Mouse (Mus musculus) limb, embryonic 13.5 days (tissue): ENCODE data around the gene Prrc2a. TPM values are rescaled to one million over a fixed set of nuclear protein-coding genes. Genes with fewer than 3 reads are reported as not detected.
"Not testable (repeated sequence)": the region's sequence is repeated elsewhere in the genome, so short reads cannot be mapped to it uniquely, and the experiment has no call there.

Source experiments
- ATAC-seq: fragments of 200-750 bp; cut with Nextera tagmentation; 2 replicates; pipeline ENCODE4 v1.8.0; 2017; ENCODE audit warnings: low read depth, moderate number of reproducible peaks, moderate TSS enrichment; ENCODE audit not compliant: low FRiP score
- H3K27ac ChIP-seq: fragments of 300-500 bp; sonication (generic); 2 replicates; pipeline ENCODE4 v1.5.1; 2015; ENCODE audit warnings: inconsistent platforms, mild to moderate bottlenecking, moderate library complexity
- H3K27me3 ChIP-seq: fragments of 300-500 bp; sonication (generic); 2 replicates; pipeline ENCODE4 v1.6.1; 2015; ENCODE audit warnings: mild to moderate bottlenecking, inconsistent platforms
- H3K36me3 ChIP-seq: fragments of 300-500 bp; sonication (generic); 2 replicates; pipeline ENCODE4 v1.6.1; 2015; ENCODE audit warnings: inconsistent platforms, mild to moderate bottlenecking, moderate library complexity
- H3K4me1 ChIP-seq: fragments of 300-500 bp; sonication (generic); 2 replicates; pipeline ENCODE4 v1.6.1; 2015; ENCODE audit warnings: inconsistent platforms
- H3K4me2 ChIP-seq: fragments of 300-500 bp; sonication (generic); replicated peaks from 2 replicates; pipeline ENCODE4 v1.6.1; 2015; ENCODE audit warnings: inconsistent platforms, mild to moderate bottlenecking, moderate library complexity
- H3K4me3 ChIP-seq: fragments of 300-500 bp; sonication (generic); 2 replicates; pipeline ENCODE4 v1.5.1; 2015; ENCODE audit warnings: moderate library complexity, mild to moderate bottlenecking, inconsistent platforms
- H3K9ac ChIP-seq: fragments of 300-500 bp; sonication (generic); 2 replicates; pipeline ENCODE4 v1.6.1; 2015; ENCODE audit warnings: mild to moderate bottlenecking, inconsistent platforms
- H3K9me3 ChIP-seq: fragments of 300-500 bp; sonication (generic); 2 replicates; pipeline ENCODE4 v1.6.1; 2016; ENCODE audit warnings: inconsistent platforms
- WGBS: fragments of 180-500 bp; shearing (Covaris S2); methylation state at CpG from one replicate; pipeline ENCODE4 v1.1.7; 2015; 5-methylcytosine and 5-hydroxymethylcytosine counted together
- polyA plus RNA-seq: library from polyadenylated mRNA; unstranded; fragments of >200 nt; fragmentation: Nextera tagmentation; extraction: Ambion mirVana; gene quantifications from 2 replicates; pipeline ENCODE4 v1.2.1, GENCODE M21; 2015

The Prrc2a gene
- polyA plus RNA-seq, 1 experiment from 2014 or later, result 227 TPM

DNA sequence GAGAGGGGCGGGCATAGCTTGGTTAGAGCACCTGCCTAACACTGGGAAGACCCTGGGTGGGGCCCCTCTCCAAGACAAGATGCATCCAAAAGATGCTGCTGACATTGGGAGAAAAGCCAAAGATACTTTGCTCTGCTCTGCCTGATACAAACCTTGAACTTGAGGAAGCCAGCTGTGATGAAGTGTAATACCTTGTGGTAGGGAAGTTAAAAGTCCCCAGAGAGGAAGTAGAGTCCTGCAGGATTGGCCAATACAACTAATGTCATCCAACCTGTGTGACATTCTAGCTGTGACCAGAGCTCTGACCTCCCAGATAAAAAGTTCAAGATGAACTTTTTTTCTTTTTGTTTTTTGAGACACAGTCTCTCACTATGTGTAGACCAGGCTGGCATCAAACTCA, 39.6 kb downstream of the Prrc2a start:
- Histone ChIP-seq H3K4me3 (no peak overlapping the region), H3K36me3 (peaks cover 34% of the 10 kb centered on the region), H3K4me1 (peaks cover 40% of the 10 kb centered on the region), H3K27me3 (no peaks in the 10 kb centered on the region), H3K9ac (peak overlapping the region; percentile 88), H3K27ac (no peak overlapping the region; the same call in 1 of the 2 replicates), H3K9me3 (no peaks in the 10 kb centered on the region), H3K4me2 (peak overlapping the region; percentile 81)
- no peak for ATAC-seq
- 88% methylated on average over 1 of the region's 1 CpGs for WGBS

DNA sequence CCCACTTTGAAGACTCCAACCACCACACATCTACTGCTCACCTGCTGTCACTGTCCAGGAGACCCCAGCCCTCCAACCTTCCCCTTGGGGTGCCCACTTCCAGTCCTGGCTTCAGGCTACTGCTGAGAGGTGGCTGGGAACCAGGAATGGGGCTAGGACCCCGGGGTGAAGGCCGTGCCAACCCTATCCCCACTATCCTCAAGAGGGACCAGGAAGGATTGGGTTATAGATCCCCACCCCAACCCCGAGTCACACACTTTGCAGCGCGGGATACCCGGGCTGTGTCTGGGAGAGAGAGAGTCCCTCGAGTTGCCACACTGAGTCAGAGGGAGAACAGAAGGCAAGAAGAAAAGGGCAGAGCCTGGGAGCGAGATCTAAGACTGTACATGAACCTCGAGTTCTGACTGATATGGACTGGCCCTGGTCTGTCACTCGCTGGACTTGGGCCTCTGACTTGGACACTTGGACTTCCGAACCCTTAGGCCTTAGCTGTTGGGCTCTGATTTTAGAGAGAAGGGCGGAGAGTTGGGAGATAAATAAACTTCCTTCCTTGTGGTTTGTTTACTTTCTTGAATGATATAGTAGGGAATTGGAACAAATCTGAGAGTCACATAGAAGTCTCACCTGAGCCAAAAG, 40.3 kb downstream of the Prrc2a start:
- peaks cover 46% of the 10 kb centered on the region for H3K4me1 ChIP-seq
- WGBS, result 94% methylated on average over 12 of the region's 12 CpGs

GRCm38 (mm10) chr17:35123287-35123686, 41.4 kb downstream of the Prrc2a start:
- not testable (repeated sequence) for H3K9me3 ChIP-seq, H3K4me2 ChIP-seq, ATAC-seq, H3K27me3 ChIP-seq, H3K9ac ChIP-seq, H3K27ac ChIP-seq, H3K4me3 ChIP-seq
- 90% methylated on average over 9 of the region's 9 CpGs for WGBS
- Histone ChIP-seq H3K36me3 (peaks cover 31% of the 10 kb centered on the region), H3K4me1 (peaks cover 43% of the 10 kb centered on the region)

More for the DNA sequence above, 40.3 kb downstream of the Prrc2a start:
- H3K36me3 ChIP-seq, result peaks cover 27% of the 10 kb centered on the region
- not testable (repeated sequence) for H3K9ac ChIP-seq, ATAC-seq, H3K4me3 ChIP-seq, H3K9me3 ChIP-seq, H3K4me2 ChIP-seq, H3K27me3 ChIP-seq, H3K27ac ChIP-seq

DNA sequence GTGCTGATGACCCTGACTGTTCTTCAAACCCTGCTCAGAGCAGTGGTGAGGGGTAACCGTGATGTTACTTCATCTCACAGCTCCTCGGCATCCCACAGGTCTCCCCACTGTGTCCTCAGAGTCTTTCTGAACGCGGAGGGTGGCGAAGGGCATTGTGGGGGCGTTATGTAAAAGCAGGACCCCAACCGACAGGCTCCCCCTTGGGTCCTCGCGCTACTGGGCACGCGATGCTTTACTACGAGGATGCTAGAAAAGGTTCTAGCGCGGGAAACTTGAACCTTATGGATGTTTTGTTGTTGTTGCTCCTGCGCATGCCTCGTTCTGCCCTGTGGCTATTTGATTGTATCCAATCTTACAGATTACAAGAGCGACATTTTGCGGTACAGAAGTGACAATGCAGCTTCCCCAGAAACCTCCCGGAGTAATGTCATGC, 42.8 kb downstream of the Prrc2a start, which contains the start of gene Csnk2b:
Gene Csnk2b (minus strand): TSS at position 183 of the 433 bp plus-strand sequence.
- Histone ChIP-seq H3K4me1 (peaks cover 32% of the 10 kb centered on the region), H3K27ac (peak within 1 kb of the TSS; percentile 94), H3K4me3 (peak within 1 kb of the TSS; percentile 93), H3K9me3 (no peaks in the 10 kb centered on the region), H3K9ac (peak within 1 kb of the TSS; percentile 98), H3K4me2 (peak within 1 kb of the TSS; percentile 92), H3K27me3 (no peaks in the 10 kb centered on the region), H3K36me3 (peaks cover 37% of the 10 kb centered on the region)
- WGBS, result 0% methylated on average over 19 of the region's 19 CpGs
- ATAC-seq, result no peak

- H3K9ac ChIP-seq, result peak within 1 kb of the TSS; percentile 98
- no peaks in the 10 kb centered on the region for H3K9me3 ChIP-seq
- peak within 1 kb of the TSS; percentile 94 for H3K27ac ChIP-seq
- peak; percentile 96 for ATAC-seq
- H3K36me3 ChIP-seq, result peaks cover 42% of the 10 kb centered on the region
- H3K4me3 ChIP-seq, result peak within 1 kb of the TSS; percentile 93
- H3K4me2 ChIP-seq, result peak within 1 kb of the TSS; percentile 92
- under 1% methylated on average over 45 of the region's 50 CpGs for WGBS
- H3K27me3 ChIP-seq, result no peaks in the 10 kb centered on the region
- peaks cover 28% of the 10 kb centered on the region for H3K4me1 ChIP-seq
Observed at GRCm38 (mm10) chr17:35121143-35121799, 43.4 kb downstream of the Prrc2a start, which contains the start of gene Gpank1. Gene Gpank1 (plus strand): TSS chr17:35121455.

- H3K4me1 ChIP-seq, result peaks cover 28% of the 10 kb centered on the region
- no peaks in the 10 kb centered on the region for H3K27me3 ChIP-seq
- no peaks in the 10 kb centered on the region for H3K9me3 ChIP-seq
- H3K36me3 ChIP-seq, result peaks cover 47% of the 10 kb centered on the region
- peak overlapping the region; percentile 93 for H3K4me3 ChIP-seq
- under 1% methylated on average over 33 of the region's 33 CpGs for WGBS
- peak overlapping the region; percentile 74 for H3K27ac ChIP-seq
- no peak for ATAC-seq
- peak overlapping the region; percentile 98 for H3K9ac ChIP-seq
- H3K4me2 ChIP-seq, result peak overlapping the region; percentile 92
Observed at GRCm38 (mm10) chr17:35120745-35121142, 44.0 kb downstream of the Prrc2a start.

GRCm38 (mm10) chr17:35115046-35116019, 49.4 kb downstream of the Prrc2a start, which contains the start of gene Ly6g5b:
Gene Ly6g5b (minus strand): TSS chr17:35115428.
- 81% methylated on average over 8 of the region's 8 CpGs for WGBS
- no peak for ATAC-seq
- Histone ChIP-seq H3K9ac (no peak within 1 kb of the TSS), H3K4me3 (no peak within 1 kb of the TSS), H3K27me3 (no peaks in the 10 kb centered on the region), H3K36me3 (peaks cover 47% of the 10 kb centered on the region), H3K4me2 (no peak within 1 kb of the TSS), H3K9me3 (no peaks in the 10 kb centered on the region), H3K4me1 (peaks cover 9% of the 10 kb centered on the region), H3K27ac (no peak within 1 kb of the TSS)

DNA sequence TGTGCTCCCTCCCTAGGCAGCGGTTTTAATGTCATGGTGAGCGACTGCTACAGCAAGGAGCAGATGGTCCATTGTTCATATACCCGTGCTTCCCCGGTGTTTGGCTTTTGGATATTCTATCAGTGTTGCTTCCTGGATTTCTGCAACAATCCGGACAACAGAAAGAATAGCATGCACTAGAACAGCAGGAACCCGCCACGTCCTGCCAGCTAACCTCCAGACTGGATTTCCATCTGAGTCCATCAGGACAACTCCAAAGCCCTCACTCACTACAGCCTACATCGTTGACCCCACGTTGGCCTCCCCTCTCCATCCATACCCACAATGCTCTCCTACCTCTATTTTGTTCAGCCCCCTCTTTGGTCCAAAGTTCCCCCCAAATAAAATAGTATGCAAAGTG, 52.9 kb downstream of the Prrc2a start:
- Histone ChIP-seq H3K9me3 (no peaks in the 10 kb centered on the region), H3K4me2 (no peak overlapping the region), H3K4me3 (no peak overlapping the region), H3K4me1 (no peaks in the 10 kb centered on the region), H3K9ac (no peak overlapping the region), H3K27me3 (no peaks in the 10 kb centered on the region), H3K36me3 (peaks cover 25% of the 10 kb centered on the region), H3K27ac (no peak overlapping the region)
- 80% methylated on average over 9 of the region's 9 CpGs for WGBS
- ATAC-seq, result no peak

DNA sequence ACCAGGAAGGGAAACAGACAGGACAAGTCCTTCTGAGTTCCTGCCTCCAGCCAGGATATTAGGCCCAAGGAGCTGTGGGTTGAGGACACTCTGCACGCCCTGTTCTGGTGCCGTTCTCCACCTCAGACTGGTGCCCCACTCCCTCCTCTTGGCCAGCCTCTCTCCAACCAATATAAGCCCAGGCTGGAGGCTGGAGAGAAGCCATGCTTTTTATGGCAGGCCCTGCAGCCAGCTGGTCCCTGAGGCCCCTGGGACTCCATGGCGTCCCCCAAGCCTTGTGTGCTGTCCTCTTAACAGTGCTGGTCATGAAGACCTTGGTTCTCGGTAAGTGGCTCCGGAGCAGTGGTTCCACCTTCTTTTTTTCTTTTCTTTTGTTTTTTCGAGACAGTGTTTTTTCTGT, 56.6 kb downstream of the Prrc2a start, which contains the start of gene Ly6g5c:
Gene Ly6g5c (plus strand): TSS at position 183 of the 400 bp plus-strand sequence.
- Histone ChIP-seq H3K27ac (no peak within 1 kb of the TSS), H3K9me3 (no peaks in the 10 kb centered on the region), H3K9ac (no peak within 1 kb of the TSS), H3K4me3 (no peak within 1 kb of the TSS), H3K4me1 (no peaks in the 10 kb centered on the region; the same call in 1 of the 2 replicates), H3K36me3 (peaks cover 13% of the 10 kb centered on the region), H3K4me2 (no peak within 1 kb of the TSS), H3K27me3 (no peaks in the 10 kb centered on the region)
- no peak for ATAC-seq
- 76% methylated on average over 6 of the region's 6 CpGs for WGBS

GRCm38 (mm10) chr17:35106522-35106921, 58.2 kb downstream of the Prrc2a start:
- Histone ChIP-seq H3K4me3 (no peak overlapping the region), H3K4me2 (no peak overlapping the region), H3K9me3 (no peaks in the 10 kb centered on the region), H3K27ac (no peak overlapping the region), H3K4me1 (no peaks in the 10 kb centered on the region; the same call in 1 of the 2 replicates), H3K9ac (no peak overlapping the region), H3K36me3 (peaks cover 29% of the 10 kb centered on the region), H3K27me3 (no peaks in the 10 kb centered on the region)
- 72% methylated on average over 3 of the region's 3 CpGs for WGBS
- no peak for ATAC-seq

DNA sequence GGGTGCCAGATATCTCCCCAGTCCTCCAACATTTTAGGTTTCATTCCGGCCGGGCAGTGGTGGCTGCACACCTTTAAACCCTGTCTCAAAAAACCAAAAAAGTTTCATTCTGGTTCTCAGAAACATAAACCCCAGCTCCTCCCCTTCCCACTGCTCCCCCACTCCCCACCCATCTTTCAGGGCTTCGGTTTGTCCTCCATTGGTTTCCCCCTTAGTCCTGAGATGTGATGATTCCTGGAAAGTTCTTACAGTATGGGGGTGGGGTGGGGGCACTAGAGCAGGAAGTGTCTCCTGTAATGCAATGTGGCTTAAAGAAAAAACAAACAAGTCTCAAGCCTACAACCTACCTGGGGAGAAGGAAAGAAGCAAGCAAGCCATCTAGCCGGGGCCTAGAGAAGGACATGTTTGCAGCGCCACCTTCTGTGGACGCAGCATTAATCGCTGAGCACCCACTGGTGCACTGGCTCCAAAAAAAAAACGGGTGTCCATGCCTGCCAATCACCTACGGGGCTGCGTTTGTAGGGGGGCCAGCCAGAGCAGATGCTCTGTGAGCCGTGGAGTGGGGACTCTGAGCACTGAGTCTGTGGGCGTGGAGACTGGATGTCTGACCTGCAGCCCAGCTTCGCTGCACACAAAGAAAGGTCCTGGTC, 58.8 kb downstream of the Prrc2a start:
- Histone ChIP-seq H3K4me1 (no peaks in the 10 kb centered on the region; the same call in 1 of the 2 replicates), H3K27ac (no peak overlapping the region), H3K36me3 (peaks cover 35% of the 10 kb centered on the region), H3K9me3 (no peaks in the 10 kb centered on the region), H3K9ac (no peak overlapping the region; the same call in 1 of the 2 replicates), H3K4me3 (no peak overlapping the region), H3K4me2 (peak overlapping the region; percentile 32; the same call in 1 of the 2 replicates), H3K27me3 (no peaks in the 10 kb centered on the region)
- WGBS, result 28% methylated on average over 13 of the region's 13 CpGs
- ATAC-seq, result no peak
